Mouse (Mus musculus) heart, embryonic 16.5 days (tissue): ENCODE measurements at regions not wholly inside any gene's neighbourhood (a gene's known extent, or its start where the extent isn't known, plus 50 kb on each side); places are given as distances from the start of the nearest gene placed in this dataset.
A peak's percentile ranks its signal among the peaks of the same experiment; 100 is the strongest.

Source experiments
- ATAC-seq: fragments of 200-750 bp; cut with Nextera tagmentation; replicated peaks from 2 replicates; pipeline ENCODE4 v1.8.0; 2017; ENCODE audit warnings: moderate number of reproducible peaks; ENCODE audit not compliant: insufficient read depth, low FRiP score; ENCODE audit errors: extremely low read depth
- H3K27ac ChIP-seq: fragments of 300-500 bp; sonication (generic); 2 replicates; pipeline ENCODE4 v1.5.1; 2014; ENCODE audit warnings: mild to moderate bottlenecking, low read length, control low read depth, moderate library complexity
- H3K27me3 ChIP-seq: fragments of 300-500 bp; sonication (generic); 2 replicates; pipeline ENCODE4 v1.6.1; 2014; ENCODE audit warnings: low read length, mixed read lengths; ENCODE audit not compliant: control insufficient read depth, insufficient read depth
- H3K36me3 ChIP-seq: fragments of 300-500 bp; sonication (generic); 2 replicates; pipeline ENCODE4 v1.6.1; 2014; ENCODE audit not compliant: control insufficient read depth, insufficient read depth
- H3K4me1 ChIP-seq: fragments of 300-500 bp; sonication (generic); 2 replicates; pipeline ENCODE4 v1.6.1; 2014; ENCODE audit warnings: low read length, mixed read lengths; ENCODE audit not compliant: control insufficient read depth, insufficient read depth
- H3K4me2 ChIP-seq: fragments of 300-500 bp; sonication (generic); 2 replicates; pipeline ENCODE4 v1.6.1; 2014; ENCODE audit warnings: low read depth, mild to moderate bottlenecking, control low read depth, low read length
- H3K4me3 ChIP-seq: fragments of 300-500 bp; sonication (generic); 2 replicates; pipeline ENCODE4 v1.5.1; 2014; ENCODE audit warnings: mild to moderate bottlenecking, control low read depth, low read length
- H3K9ac ChIP-seq: fragments of 300-500 bp; sonication (generic); 2 replicates; pipeline ENCODE4 v1.6.1; 2014; ENCODE audit warnings: low read length, control low read depth
- H3K9me3 ChIP-seq: fragments of 300-500 bp; sonication (generic); replicated peaks from 2 replicates; pipeline ENCODE4 v1.6.1; 2016; ENCODE audit warnings: low read length; ENCODE audit not compliant: control insufficient read depth
- WGBS: fragments of 180-500 bp; shearing (Covaris S2); extraction: QIAGEN DNeasy Blood & Tissue Kit; methylation state at CpG from one replicate; pipeline ENCODE4 v1.1.7; 2014; 5-methylcytosine and 5-hydroxymethylcytosine counted together

- H3K27me3 ChIP-seq = no peaks in the 10 kb centered on the region
- 72% methylated on average over 5 of the region's 5 CpGs for WGBS
- H3K4me2 ChIP-seq = no peak overlapping the region
- H3K4me3 ChIP-seq = no peak overlapping the region
- H3K9ac ChIP-seq = no peak overlapping the region
- ATAC-seq = no peak
- no peak overlapping the region for H3K27ac ChIP-seq
- no peaks in the 10 kb centered on the region for H3K4me1 ChIP-seq
- no peaks in the 10 kb centered on the region for H3K36me3 ChIP-seq
- no peaks in the 10 kb centered on the region for H3K9me3 ChIP-seq
These were observed 152.1 kb downstream of the Maf start for GRCm38 (mm10) chr8:115555452-115555851.

- Histone ChIP-seq H3K36me3 (no peaks in the 10 kb centered on the region), H3K9ac (no peak overlapping the region), H3K4me1 (no peaks in the 10 kb centered on the region), H3K4me2 (no peak overlapping the region), H3K4me3 (no peak overlapping the region), H3K27ac (no peak overlapping the region), H3K27me3 (no peaks in the 10 kb centered on the region), H3K9me3 (no peaks in the 10 kb centered on the region)
- no peak for ATAC-seq
- 73% methylated on average over 5 of the region's 5 CpGs for WGBS
These were observed 153.4 kb downstream of the Maf start for GRCm38 (mm10) chr8:115554185-115554584.

GRCm38 (mm10) chr8:115551262-115551661 lies 156.3 kb downstream of the Maf start:
- Histone ChIP-seq H3K36me3 (no peaks in the 10 kb centered on the region), H3K9me3 (no peaks in the 10 kb centered on the region), H3K4me2 (no peak overlapping the region), H3K27me3 (no peaks in the 10 kb centered on the region), H3K27ac (no peak overlapping the region), H3K4me3 (no peak overlapping the region), H3K9ac (no peak overlapping the region), H3K4me1 (no peaks in the 10 kb centered on the region)
- 63% methylated on average over 5 of the region's 5 CpGs for WGBS
- no peak for ATAC-seq

- Histone ChIP-seq H3K4me3 (no peak overlapping the region), H3K9me3 (0 out of 2 replicates have a peak, but pooled peaks cover 3% of the 10 kb centered on the region), H3K4me1 (no peaks in the 10 kb centered on the region), H3K36me3 (no peaks in the 10 kb centered on the region), H3K27me3 (no peaks in the 10 kb centered on the region), H3K9ac (no peak overlapping the region), H3K27ac (no peak overlapping the region), H3K4me2 (no peak overlapping the region)
- 77% methylated on average over 1 of the region's 1 CpGs for WGBS
- no peak for ATAC-seq
These were observed 158.5 kb downstream of the Maf start for GRCm38 (mm10) chr8:115549112-115549511.

- 44% methylated on average over 6 of the region's 6 CpGs for WGBS
- no peak overlapping the region for H3K4me3 ChIP-seq
These were observed 163.5 kb downstream of the Maf start for GRCm38 (mm10) chr8:115544067-115544466.

GRCm38 (mm10) chr8:115542935-115543334 lies 164.7 kb downstream of the Maf start:
- Histone ChIP-seq H3K4me3 (no peak overlapping the region), H3K27ac (no peak overlapping the region), H3K9me3 (0 out of 2 replicates have a peak, but pooled peaks cover 3% of the 10 kb centered on the region), H3K4me1 (peaks cover 4% of the 10 kb centered on the region; the same call in 1 of the 2 replicates), H3K27me3 (no peaks in the 10 kb centered on the region; the same call in 1 of the 2 replicates), H3K4me2 (no peak overlapping the region), H3K9ac (no peak overlapping the region), H3K36me3 (no peaks in the 10 kb centered on the region)
- WGBS = 84% methylated on average over 3 of the region's 3 CpGs
- no peak for ATAC-seq

More at GRCm38 (mm10) chr8:115544067-115544466, 163.5 kb downstream of the Maf start:
- H3K9ac ChIP-seq = no peak overlapping the region
- H3K27me3 ChIP-seq = no peaks in the 10 kb centered on the region; the same call in 1 of the 2 replicates
- H3K36me3 ChIP-seq = no peaks in the 10 kb centered on the region
- ATAC-seq = no peak
- H3K4me1 ChIP-seq = no peaks in the 10 kb centered on the region
- H3K9me3 ChIP-seq = 0 out of 2 replicates have a peak, but pooled peaks cover 3% of the 10 kb centered on the region
- no peak overlapping the region for H3K4me2 ChIP-seq
- H3K27ac ChIP-seq = no peak overlapping the region

- 53% methylated on average over 9 of the region's 9 CpGs for WGBS
These were observed 168.0 kb downstream of the Maf start for GRCm38 (mm10) chr8:115539600-115539999.

GRCm38 (mm10) chr8:115538236-115538635 lies 169.4 kb downstream of the Maf start:
- H3K4me3 ChIP-seq = no peak overlapping the region
- 37% methylated on average over 4 of the region's 4 CpGs for WGBS
- H3K27me3 ChIP-seq = no peaks in the 10 kb centered on the region; the same call in 1 of the 2 replicates
- peaks cover 8% of the 10 kb centered on the region; the same call in 1 of the 2 replicates for H3K4me1 ChIP-seq
- no peak overlapping the region for H3K4me2 ChIP-seq
- H3K9ac ChIP-seq = no peak overlapping the region
- H3K27ac ChIP-seq = no peak overlapping the region
- H3K36me3 ChIP-seq = no peaks in the 10 kb centered on the region
- H3K9me3 ChIP-seq = no peaks in the 10 kb centered on the region
- no peak for ATAC-seq

More at GRCm38 (mm10) chr8:115539600-115539999, 168.0 kb downstream of the Maf start:
- peaks cover 8% of the 10 kb centered on the region; the same call in 1 of the 2 replicates for H3K4me1 ChIP-seq
- peak; percentile 39 for ATAC-seq
- no peaks in the 10 kb centered on the region for H3K9me3 ChIP-seq
- no peak overlapping the region for H3K9ac ChIP-seq
- H3K4me3 ChIP-seq = no peak overlapping the region
- no peak overlapping the region for H3K4me2 ChIP-seq
- H3K36me3 ChIP-seq = no peaks in the 10 kb centered on the region
- no peak overlapping the region for H3K27ac ChIP-seq
- H3K27me3 ChIP-seq = no peaks in the 10 kb centered on the region; the same call in 1 of the 2 replicates

- ATAC-seq = no peak
These were observed 169.8 kb downstream of the Maf start for GRCm38 (mm10) chr8:115537761-115538160.

More at GRCm38 (mm10) chr8:115537761-115538160, 169.8 kb downstream of the Maf start:
- Histone ChIP-seq H3K27ac (no peak overlapping the region), H3K27me3 (no peaks in the 10 kb centered on the region; the same call in 1 of the 2 replicates), H3K4me1 (peaks cover 8% of the 10 kb centered on the region; the same call in 1 of the 2 replicates), H3K9me3 (no peaks in the 10 kb centered on the region), H3K9ac (no peak overlapping the region), H3K4me2 (no peak overlapping the region), H3K4me3 (no peak overlapping the region), H3K36me3 (no peaks in the 10 kb centered on the region)
- WGBS = 55% methylated on average over 5 of the region's 5 CpGs
